Mouse (Mus musculus) spleen, adult 2 months (tissue): ENCODE measurements around the gene Calhm4. TPM values are rescaled to one million over a fixed set of nuclear protein-coding genes. Genes with fewer than 3 reads are reported as not detected.

Source experiments
- DNase-seq, 2 experiments: peaks; one replicate each; pipeline versions ENCODE4 v3.0.0 to v3.0.0-alpha.2; 2012 to 2021; ENCODE audit warnings: low spot score in 2 of 2, low read depth in 1 of 2
- H3K27ac ChIP-seq: fragments of 200-500 bp; 2 replicates; pipeline ENCODE4 v1.5.1; 2012; ENCODE audit warnings: low read length, inconsistent platforms; ENCODE audit not compliant: insufficient read depth
- H3K27me3 ChIP-seq: fragments of 200-500 bp; 2 replicates; pipeline ENCODE4 v1.6.1; 2012; ENCODE audit warnings: mild to moderate bottlenecking, moderate library complexity, low read length, inconsistent platforms; ENCODE audit not compliant: control insufficient read depth, insufficient read depth
- H3K36me3 ChIP-seq: fragments of 200-500 bp; 2 replicates; pipeline ENCODE4 v1.6.1; 2012; ENCODE audit warnings: mild to moderate bottlenecking, low read length, inconsistent platforms; ENCODE audit not compliant: control insufficient read depth, insufficient read depth
- H3K4me1 ChIP-seq: fragments of 200-500 bp; 2 replicates; pipeline ENCODE4 v1.6.1; 2011; ENCODE audit warnings: inconsistent platforms; ENCODE audit not compliant: control insufficient read depth, insufficient read depth, insufficient read length
- H3K4me3 ChIP-seq: fragments of 200-500 bp; 2 replicates; pipeline ENCODE4 v1.5.1; 2011; ENCODE audit warnings: mild to moderate bottlenecking, inconsistent platforms; ENCODE audit not compliant: insufficient read depth, insufficient read length; ENCODE audit errors: extremely low read depth
- CTCF ChIP-seq: fragments of 200-500 bp; IDR thresholded peaks from 2 replicates; pipeline ENCODE4 v1.5.1; 2011; ENCODE audit warnings: mild to moderate bottlenecking, inconsistent platforms; ENCODE audit not compliant: insufficient read depth, insufficient read length, insufficient replicate concordance; ENCODE audit errors: extremely low read depth
- POLR2A ChIP-seq: fragments of 200-500 bp; IDR thresholded peaks from 2 replicates; pipeline ENCODE4 v1.6.1; 2011; ENCODE audit warnings: low read depth, low read length, inconsistent platforms
- WGBS: fragments of 180-500 bp; shearing (Covaris S2); methylation state at CpG from one replicate; pipeline ENCODE4 v1.1.7; 2018; 5-methylcytosine and 5-hydroxymethylcytosine counted together
- polyA plus RNA-seq: library from polyadenylated mRNA; depleted of rRNA; stranded (reverse); fragments of >200 nt; gene quantifications from 2 replicates; pipeline ENCODE4 v1.2.3, GENCODE M21; 2012; rRNA removed

Calhm4 gene
- polyA plus RNA-seq: not detected in 2 replicates

- no peaks in the 10 kb centered on the region for H3K36me3 ChIP-seq
- no peak within 1 kb of the TSS for H3K4me3 ChIP-seq
- H3K27ac ChIP-seq: no peak within 1 kb of the TSS
- TF ChIP-seq CTCF (no peak), POLR2A (no peak)
- no peaks in the 10 kb centered on the region for H3K27me3 ChIP-seq
- whole genome bisulfite sequencing: 86% methylated on average over 5 of the region's 5 CpGs
- H3K4me1 ChIP-seq: no peaks in the 10 kb centered on the region
- DNase-seq: no peak
These were observed at the start of gene Calhm4 for GRCm38 (mm10) chr10:34044210-34044609. Gene Calhm4 (minus strand): TSS chr10:34044310.

DNA sequence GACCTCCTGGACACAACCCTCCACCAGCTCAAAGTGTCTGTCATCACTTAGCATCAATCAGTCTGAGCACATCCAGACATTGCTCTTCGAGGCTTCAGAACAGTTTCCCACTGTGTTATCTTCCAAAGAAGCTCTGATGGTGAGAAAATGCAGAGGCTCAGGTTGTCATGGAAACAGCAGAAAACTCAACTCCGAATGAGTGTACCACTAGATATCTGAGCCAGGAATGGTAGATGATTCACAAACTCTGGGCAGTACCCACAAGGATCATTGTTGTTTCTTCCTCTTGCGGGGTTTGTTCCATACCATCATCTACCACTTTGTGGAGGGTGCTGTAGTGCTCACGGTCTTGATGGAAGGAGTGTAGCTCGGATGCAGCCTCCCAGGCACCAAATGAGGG lies 47.8 kb upstream of the Calhm4 start:
- Histone ChIP-seq H3K4me1 (no peaks in the 10 kb centered on the region), H3K27me3 (no peaks in the 10 kb centered on the region), H3K36me3 (no peaks in the 10 kb centered on the region), H3K27ac (no peak overlapping the region), H3K4me3 (no peak overlapping the region)
- 77% methylated on average over 5 of the region's 5 CpGs for WGBS
- DNase-seq: no peak
- no peak for TF ChIP-seq POLR2A
- no peak for TF ChIP-seq CTCF

GRCm38 (mm10) chr10:34090481-34090880 lies 46.4 kb upstream of the Calhm4 start:
- Histone ChIP-seq H3K27me3 (no peaks in the 10 kb centered on the region), H3K4me1 (no peaks in the 10 kb centered on the region), H3K36me3 (no peaks in the 10 kb centered on the region), H3K4me3 (no peak overlapping the region), H3K27ac (no peak overlapping the region)
- DNase-seq: no peak
- WGBS: 78% methylated on average over 1 of the region's 1 CpGs
- TF ChIP-seq POLR2A (no peak), CTCF (no peak)

GRCm38 (mm10) chr10:34089517-34089916 lies 45.4 kb upstream of the Calhm4 start:
- DNase-seq: no peak
- 14% methylated on average over 3 of the region's 3 CpGs for WGBS
- TF ChIP-seq POLR2A (no peak), CTCF (no peak)
- H3K4me3 ChIP-seq: no peak overlapping the region
- H3K4me1 ChIP-seq: no peaks in the 10 kb centered on the region
- H3K27me3 ChIP-seq: no peaks in the 10 kb centered on the region
- H3K36me3 ChIP-seq: no peaks in the 10 kb centered on the region
- no peak overlapping the region for H3K27ac ChIP-seq

- 90% methylated on average over 2 of the region's 2 CpGs for WGBS
- H3K4me1 ChIP-seq: no peaks in the 10 kb centered on the region
- DNase-seq: no peak
- no peak for TF ChIP-seq CTCF
- TF ChIP-seq POLR2A: no peak
- no peaks in the 10 kb centered on the region for H3K27me3 ChIP-seq
- no peak overlapping the region for H3K4me3 ChIP-seq
- H3K36me3 ChIP-seq: no peaks in the 10 kb centered on the region
- no peak overlapping the region for H3K27ac ChIP-seq
These were observed 44.4 kb upstream of the Calhm4 start for GRCm38 (mm10) chr10:34088515-34088914.

DNA sequence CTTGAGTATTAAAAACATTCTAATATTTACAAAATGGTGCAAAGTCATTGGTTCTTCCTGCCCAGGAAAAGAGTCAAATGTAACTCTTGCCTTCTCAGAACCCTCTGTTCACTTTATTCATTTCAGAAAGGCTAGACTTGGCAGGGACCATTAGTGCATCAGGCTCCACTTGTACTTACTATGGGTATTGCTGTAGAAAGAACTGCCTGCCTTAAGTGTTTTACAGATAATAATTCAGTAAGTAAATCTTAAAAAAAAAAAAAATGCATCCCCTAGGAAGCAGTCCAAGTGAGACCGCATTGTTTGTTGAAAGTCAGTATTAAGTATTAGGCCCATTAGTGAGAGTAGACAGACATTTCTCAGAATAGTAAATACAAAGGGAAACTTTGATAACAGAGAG lies 42.4 kb upstream of the Calhm4 start:
- 91% methylated on average over 1 of the region's 1 CpGs for WGBS
- Histone ChIP-seq H3K27me3 (no peaks in the 10 kb centered on the region), H3K4me3 (no peak overlapping the region), H3K4me1 (no peaks in the 10 kb centered on the region), H3K27ac (no peak overlapping the region), H3K36me3 (no peaks in the 10 kb centered on the region)
- no peak for DNase-seq
- no peak for TF ChIP-seq POLR2A
- no peak for TF ChIP-seq CTCF

DNA sequence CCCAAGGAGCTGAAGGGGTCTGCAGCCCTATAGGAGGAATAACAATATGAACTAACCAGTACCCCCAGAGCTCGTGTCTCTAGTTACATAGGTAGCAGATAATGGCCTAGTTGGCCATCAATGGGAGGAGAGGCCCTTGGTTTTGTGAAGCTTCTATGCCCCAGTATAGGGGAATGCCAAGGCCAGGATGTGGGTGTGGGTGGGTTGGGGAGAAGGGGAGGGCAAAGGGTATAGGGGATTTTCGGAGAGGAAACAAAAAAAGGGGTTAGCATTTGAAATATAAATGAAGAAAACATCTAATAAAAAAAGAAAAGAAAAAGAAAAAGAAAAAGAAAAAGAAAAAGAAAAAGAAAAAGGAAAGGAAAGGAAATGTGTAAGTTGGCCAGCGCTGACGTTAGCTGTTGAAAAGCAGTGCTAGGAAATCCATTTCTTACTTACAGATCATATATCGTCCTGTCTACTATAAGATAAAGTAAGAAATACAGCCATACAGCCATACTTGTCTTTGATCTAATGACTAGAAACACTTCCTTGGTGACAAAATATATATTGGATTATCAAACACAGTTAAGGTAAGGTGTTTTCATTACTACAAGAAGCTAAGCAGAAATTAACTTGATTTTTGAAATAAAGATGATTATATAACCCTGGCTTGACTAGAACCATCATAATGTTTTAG lies 30.6 kb upstream of the Calhm4 start:
- H3K4me1 ChIP-seq: no peaks in the 10 kb centered on the region
- no peak for TF ChIP-seq CTCF
- TF ChIP-seq POLR2A: no peak
- no peak for DNase-seq
- 81% methylated on average over 5 of the region's 5 CpGs for WGBS
- H3K27ac ChIP-seq: no peak overlapping the region
- H3K27me3 ChIP-seq: no peaks in the 10 kb centered on the region
- no peak overlapping the region for H3K4me3 ChIP-seq
- H3K36me3 ChIP-seq: no peaks in the 10 kb centered on the region

- WGBS: 63% methylated on average over 2 of the region's 2 CpGs
- no peak overlapping the region for H3K4me3 ChIP-seq
- no peaks in the 10 kb centered on the region for H3K36me3 ChIP-seq
- no peak for TF ChIP-seq CTCF
- TF ChIP-seq POLR2A: no peak
- no peak for DNase-seq
- H3K27me3 ChIP-seq: no peaks in the 10 kb centered on the region
- H3K27ac ChIP-seq: no peak overlapping the region
- H3K4me1 ChIP-seq: no peaks in the 10 kb centered on the region
These were observed 27.5 kb upstream of the Calhm4 start for GRCm38 (mm10) chr10:34071650-34072049.
